Mouse (Mus musculus) limb, embryonic 11.5 days (tissue): ENCODE measurements at regions not wholly inside any gene's neighbourhood (a gene's known extent, or its start where the extent isn't known, plus 50 kb on each side); places are given as distances from the start of the nearest gene placed in this dataset.

ENCODE experiments used
- ATAC-seq: fragments of 200-750 bp; cut with Nextera tagmentation; 2 replicates; pipeline ENCODE4 v1.8.0; 2017; ENCODE audit warnings: low read depth; ENCODE audit not compliant: insufficient number of reproducible peaks, low FRiP score, low TSS enrichment
- DNase-seq: peaks from one replicate; pipeline ENCODE4 v3.0.0-alpha.2; 2015; ENCODE audit warnings: low spot score
- H3K27ac ChIP-seq: fragments of 300-500 bp; sonication (generic); replicated peaks from 2 replicates; pipeline ENCODE4 v1.5.1; 2014; ENCODE audit warnings: low read depth, mild to moderate bottlenecking, low read length
- H3K27me3 ChIP-seq: fragments of 300-500 bp; sonication (generic); 2 replicates; pipeline ENCODE4 v1.6.1; 2014; ENCODE audit warnings: mild to moderate bottlenecking, low read length, mixed read lengths; ENCODE audit not compliant: control insufficient read depth, insufficient read depth
- H3K36me3 ChIP-seq: fragments of 300-500 bp; sonication (generic); 2 replicates; pipeline ENCODE4 v1.6.1; 2014; ENCODE audit warnings: mild to moderate bottlenecking, low read length, moderate library complexity, mixed read lengths; ENCODE audit not compliant: control insufficient read depth, insufficient read depth
- H3K4me1 ChIP-seq: fragments of 300-500 bp; sonication (generic); 2 replicates; pipeline ENCODE4 v1.6.1; 2014; ENCODE audit warnings: low read length, mixed read lengths; ENCODE audit not compliant: control insufficient read depth, insufficient read depth
- H3K4me2 ChIP-seq: fragments of 300-500 bp; sonication (generic); 2 replicates; pipeline ENCODE4 v1.6.1; 2014; ENCODE audit warnings: low read depth, mild to moderate bottlenecking, moderate library complexity; ENCODE audit not compliant: severe bottlenecking
- H3K4me3 ChIP-seq: fragments of 300-500 bp; sonication (generic); 2 replicates; pipeline ENCODE4 v1.5.1; 2014; ENCODE audit warnings: low read depth, low read length
- H3K9ac ChIP-seq: fragments of 300-500 bp; sonication (generic); 2 replicates; pipeline ENCODE4 v1.6.1; 2014; ENCODE audit warnings: mild to moderate bottlenecking, low read length
- H3K9me3 ChIP-seq: fragments of 300-500 bp; sonication (generic); 2 replicates; pipeline ENCODE4 v1.6.1; 2016; ENCODE audit warnings: low read length; ENCODE audit not compliant: control insufficient read depth
- WGBS: fragments of 180-500 bp; shearing (Covaris S2); extraction: QIAGEN DNeasy Blood & Tissue Kit; methylation state at CpG from one replicate; pipeline ENCODE4 v1.1.7; 2014; 5-methylcytosine and 5-hydroxymethylcytosine counted together

DNA sequence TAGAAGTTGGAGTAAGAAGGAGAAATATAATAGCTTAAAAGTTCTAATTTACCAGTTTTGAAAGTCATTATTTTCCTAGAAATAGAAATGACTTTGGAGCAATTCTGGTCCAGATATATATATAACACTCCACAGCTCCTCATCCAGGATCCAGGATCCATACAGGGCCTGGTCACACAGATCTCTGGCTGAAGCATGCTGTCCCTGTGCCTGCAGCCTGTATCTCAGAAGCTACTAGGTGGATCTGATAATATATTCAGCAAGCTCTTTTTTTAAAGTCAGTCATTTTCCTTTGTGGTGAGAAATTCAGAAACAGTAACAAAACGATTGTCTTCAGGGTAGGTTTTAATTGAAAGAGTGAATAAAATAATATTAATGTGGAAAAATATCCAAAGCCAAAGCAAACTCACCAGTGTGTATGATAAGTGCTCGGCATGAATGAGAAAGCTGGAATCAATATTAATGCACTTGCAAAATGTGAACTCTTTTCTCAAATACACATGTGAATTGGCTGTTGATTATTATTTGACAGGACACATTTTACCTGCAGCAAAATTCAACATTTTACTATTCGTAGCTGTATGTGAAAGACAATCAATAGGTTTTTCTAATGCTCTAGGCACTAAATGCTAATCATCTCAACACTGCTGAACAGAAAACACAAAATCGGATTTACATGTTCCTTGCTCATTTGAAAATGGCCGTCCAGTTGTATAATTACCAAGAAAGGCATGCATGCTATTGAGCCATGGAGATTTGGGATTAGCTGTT lies 288.1 kb upstream of the Cxadr start:
- no peak for ATAC-seq
- Histone ChIP-seq H3K27ac (no peak overlapping the region), H3K36me3 (no peaks in the 10 kb centered on the region), H3K9ac (no peak overlapping the region), H3K4me2 (no peak overlapping the region), H3K4me3 (no peak overlapping the region), H3K9me3 (no peaks in the 10 kb centered on the region), H3K27me3 (no peaks in the 10 kb centered on the region), H3K4me1 (no peaks in the 10 kb centered on the region)
- no peak for DNase-seq
- WGBS: 88% methylated on average over 5 of the region's 5 CpGs

DNA sequence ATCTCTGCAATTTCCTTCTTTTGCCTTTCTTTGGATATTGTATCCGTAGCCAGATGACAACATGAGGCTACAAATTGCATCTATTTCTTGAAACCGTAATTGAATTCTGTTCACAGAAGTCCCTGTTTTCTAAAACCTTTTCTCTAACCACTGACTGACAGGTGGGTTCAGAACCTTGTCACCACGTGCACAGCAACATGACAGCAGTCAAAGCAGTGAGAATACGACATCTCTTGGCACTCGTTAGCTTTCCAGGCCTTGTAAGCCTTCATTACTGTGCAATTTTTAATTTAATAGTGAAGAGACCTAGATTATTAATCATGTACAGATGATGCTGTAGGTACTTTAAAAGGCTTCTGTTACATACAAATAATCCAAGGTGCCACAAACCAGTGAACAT lies 297.3 kb upstream of the Cxadr start:
- no peaks in the 10 kb centered on the region for H3K4me1 ChIP-seq
- no peaks in the 10 kb centered on the region for H3K9me3 ChIP-seq

DNA sequence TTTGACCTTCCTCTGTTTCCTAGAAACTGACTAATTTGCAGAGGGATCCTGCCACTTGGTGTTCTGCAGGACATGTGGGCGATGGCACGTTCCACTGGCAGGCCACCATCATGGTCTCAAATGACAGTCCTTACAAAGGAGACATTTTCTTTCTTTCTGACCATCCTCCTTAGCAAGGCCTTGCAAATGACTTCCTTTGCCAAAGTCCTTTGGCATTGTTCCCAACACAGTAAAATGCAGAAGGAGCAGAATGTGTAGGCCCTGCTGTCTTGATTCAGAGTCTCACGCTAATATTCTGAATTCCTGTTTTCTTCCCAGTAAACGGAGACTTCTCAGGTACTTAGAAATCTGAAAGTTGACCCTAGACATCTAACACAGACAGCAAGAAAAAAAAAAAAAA lies 308.3 kb upstream of the Cxadr start:
- H3K36me3 ChIP-seq: no peaks in the 10 kb centered on the region
- ATAC-seq (no peak), DNase-seq (no peak)
- H3K4me3 ChIP-seq: no peak overlapping the region
- H3K9ac ChIP-seq: no peak overlapping the region
- WGBS: 86% methylated on average over 4 of the region's 4 CpGs
- no peak overlapping the region for H3K4me2 ChIP-seq
- H3K27me3 ChIP-seq: no peaks in the 10 kb centered on the region
- no peak overlapping the region for H3K27ac ChIP-seq
- H3K4me1 ChIP-seq: no peaks in the 10 kb centered on the region
- H3K9me3 ChIP-seq: no peaks in the 10 kb centered on the region; the same call in 1 of the 2 replicates

More for the DNA sequence above, 297.3 kb upstream of the Cxadr start:
- Histone ChIP-seq H3K4me3 (no peak overlapping the region), H3K4me2 (no peak overlapping the region), H3K27me3 (no peaks in the 10 kb centered on the region), H3K27ac (no peak overlapping the region), H3K9ac (no peak overlapping the region), H3K36me3 (no peaks in the 10 kb centered on the region)
- DNase-seq (no peak), ATAC-seq (no peak)
- 76% methylated on average over 5 of the region's 5 CpGs for WGBS

DNA sequence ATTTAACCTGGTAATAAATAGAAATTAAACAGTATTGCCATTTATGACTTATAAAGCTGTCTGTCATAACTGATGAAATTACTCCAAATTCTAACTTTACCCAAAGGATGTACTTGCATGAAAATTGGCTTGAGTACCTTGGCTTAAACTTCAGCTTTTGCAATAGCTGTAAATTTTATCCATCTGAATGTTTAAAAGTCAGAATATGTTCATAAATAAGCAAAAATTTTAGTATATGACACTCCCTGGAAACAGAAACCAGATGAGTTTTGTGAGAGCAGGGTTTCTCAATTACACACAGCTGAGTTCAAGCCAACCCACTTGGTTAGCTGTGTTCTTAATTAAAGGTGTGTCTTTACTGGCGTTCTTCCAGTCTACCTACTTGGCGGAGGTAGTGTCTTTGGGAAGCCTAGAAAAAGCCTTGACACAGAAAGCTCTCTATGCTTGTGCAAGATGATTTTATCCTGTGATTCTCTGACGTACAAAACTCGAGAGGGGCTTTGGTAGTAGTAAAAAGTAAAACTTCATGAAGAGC lies 311.4 kb upstream of the Cxadr start:
- no peak for DNase-seq
- Histone ChIP-seq H3K27ac (no peak overlapping the region), H3K9ac (no peak overlapping the region), H3K4me2 (no peak overlapping the region), H3K9me3 (no peaks in the 10 kb centered on the region; the same call in 1 of the 2 replicates), H3K27me3 (no peaks in the 10 kb centered on the region), H3K4me3 (no peak overlapping the region), H3K36me3 (no peaks in the 10 kb centered on the region), H3K4me1 (no peaks in the 10 kb centered on the region)
- no peak for ATAC-seq
- WGBS: 77% methylated on average over 4 of the region's 4 CpGs

DNA sequence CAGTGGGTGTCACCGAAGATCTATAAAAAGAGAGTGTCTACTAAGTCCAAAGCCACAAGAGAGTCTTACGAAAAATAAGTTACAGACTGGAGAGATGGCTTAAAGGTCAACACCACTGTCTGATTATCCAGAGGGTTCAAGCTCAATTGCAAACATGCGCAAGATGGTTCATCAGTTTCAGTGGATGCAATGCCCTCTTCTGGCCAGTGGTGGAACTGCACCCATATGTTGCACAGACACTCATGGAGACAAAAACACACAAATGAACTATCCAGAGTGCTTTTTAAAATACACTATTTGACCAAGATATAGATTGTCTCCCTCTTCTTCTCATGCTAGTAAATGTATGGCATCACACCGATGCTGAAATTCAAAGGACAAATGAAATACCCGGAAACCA lies 312.1 kb upstream of the Cxadr start:
- Histone ChIP-seq H3K27ac (no peak overlapping the region), H3K4me1 (no peaks in the 10 kb centered on the region), H3K4me2 (no peak overlapping the region), H3K9me3 (no peaks in the 10 kb centered on the region; the same call in 1 of the 2 replicates), H3K9ac (no peak overlapping the region), H3K4me3 (no peak overlapping the region), H3K27me3 (no peaks in the 10 kb centered on the region), H3K36me3 (no peaks in the 10 kb centered on the region)
- DNase-seq (peak; percentile 27), ATAC-seq (no peak)
- WGBS: 94% methylated on average over 5 of the region's 5 CpGs

DNA sequence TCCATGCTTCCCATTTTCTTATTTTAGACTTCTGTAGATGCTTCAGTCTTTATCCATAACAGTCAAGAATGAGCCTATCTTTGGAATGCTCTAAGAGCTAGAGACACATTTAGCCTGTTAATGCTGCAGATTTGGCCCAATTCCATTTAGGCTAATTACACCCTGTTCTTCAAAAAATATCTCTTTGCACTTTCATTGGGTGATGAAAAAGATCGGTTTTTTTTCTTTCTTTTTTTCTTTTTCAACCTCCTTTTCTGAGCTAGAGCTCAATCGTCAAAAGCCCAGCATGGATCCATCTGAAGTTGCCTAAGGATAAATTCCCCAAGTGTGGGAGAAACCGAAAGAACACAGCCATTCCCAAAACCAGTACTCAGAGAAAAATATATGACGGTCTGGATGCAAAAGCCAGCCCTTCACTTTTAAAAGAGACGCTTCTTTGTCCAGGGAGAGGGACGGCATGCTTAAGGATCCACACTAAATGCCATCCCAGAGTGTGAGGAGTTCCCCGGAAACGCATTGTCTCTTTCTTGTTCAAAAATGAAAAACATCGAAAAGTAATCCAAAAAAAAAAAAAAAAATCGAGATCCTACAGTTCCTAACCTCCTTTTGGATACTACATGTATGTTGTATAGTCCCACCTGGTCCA lies 314.3 kb upstream of the Cxadr start:
- no peak overlapping the region for H3K9ac ChIP-seq
- no peak for DNase-seq
- no peaks in the 10 kb centered on the region for H3K4me1 ChIP-seq
- no peaks in the 10 kb centered on the region for H3K36me3 ChIP-seq
- ATAC-seq: no peak
- H3K27me3 ChIP-seq: no peaks in the 10 kb centered on the region
- no peak overlapping the region for H3K27ac ChIP-seq
- H3K4me3 ChIP-seq: no peak overlapping the region
- H3K9me3 ChIP-seq: no peaks in the 10 kb centered on the region; the same call in 1 of the 2 replicates
- no peak overlapping the region for H3K4me2 ChIP-seq
- 84% methylated on average over 10 of the region's 10 CpGs for WGBS

DNA sequence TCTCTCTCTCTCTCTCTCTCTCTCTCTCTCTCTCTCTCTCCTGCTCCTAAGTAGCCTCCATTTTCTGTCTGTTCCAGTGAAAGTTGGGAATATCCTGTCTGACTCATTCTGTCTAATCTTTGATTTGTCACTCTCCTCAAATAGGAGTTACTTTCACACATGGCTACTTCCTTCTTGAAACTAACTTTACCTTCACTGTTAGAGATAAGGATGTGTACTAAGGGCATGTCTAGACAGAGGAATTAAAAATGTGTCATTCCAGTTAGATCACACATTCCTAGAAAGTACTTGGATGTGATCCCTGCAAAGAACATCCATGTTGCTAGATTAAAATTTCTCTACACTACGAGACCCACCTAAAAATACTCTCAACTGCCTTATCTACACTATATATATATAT lies 346.9 kb upstream of the Gm11146 start:
- 98% methylated on average over 1 of the region's 1 CpGs for WGBS
- Histone ChIP-seq H3K9ac (no peak overlapping the region), H3K4me1 (no peaks in the 10 kb centered on the region), H3K4me3 (no peak overlapping the region), H3K36me3 (no peaks in the 10 kb centered on the region), H3K27me3 (no peaks in the 10 kb centered on the region), H3K27ac (no peak overlapping the region), H3K9me3 (no peaks in the 10 kb centered on the region), H3K4me2 (no peak overlapping the region)
- DNase-seq: no peak
- no peak for ATAC-seq

DNA sequence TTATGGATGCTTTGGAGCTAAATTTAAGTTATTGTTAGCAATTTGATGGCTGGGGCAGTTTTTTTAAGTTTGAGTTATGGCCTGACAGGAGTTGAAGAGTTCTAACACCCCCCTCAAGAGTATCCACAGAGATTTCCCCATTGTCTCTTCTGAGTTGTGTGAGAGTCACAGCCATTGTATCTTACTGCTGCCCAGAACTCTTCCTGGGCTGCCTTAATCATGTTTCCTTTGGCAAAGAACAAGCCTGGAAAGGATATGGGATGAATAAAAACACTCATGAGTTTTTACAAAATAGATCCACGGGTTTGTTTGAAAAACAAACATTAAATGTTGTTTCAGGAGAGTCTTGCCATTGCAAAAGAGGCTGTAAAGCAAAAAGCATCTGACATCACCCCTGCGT lies 343.5 kb upstream of the Gm11146 start:
- Histone ChIP-seq H3K27me3 (no peaks in the 10 kb centered on the region), H3K9me3 (no peaks in the 10 kb centered on the region), H3K36me3 (no peaks in the 10 kb centered on the region), H3K9ac (no peak overlapping the region), H3K4me3 (no peak overlapping the region), H3K4me2 (no peak overlapping the region), H3K27ac (no peak overlapping the region), H3K4me1 (no peaks in the 10 kb centered on the region)
- no peak for DNase-seq
- WGBS: 74% methylated on average over 2 of the region's 2 CpGs
- ATAC-seq: no peak
